Mouse (Mus musculus) heart, adult 2 months (tissue): ENCODE results near the gene Foxo1.

ENCODE experiments used
- CTCF ChIP-seq: fragments of 200-600 bp; IDR thresholded peaks from 2 replicates; pipeline ENCODE4 v1.8.1; 2022; ENCODE audit warnings: antibody characterized with exemption, mild to moderate bottlenecking, moderate library complexity
- EP300 ChIP-seq: fragments of 200-500 bp; IDR thresholded peaks from 2 replicates; pipeline ENCODE4 v1.6.1; 2011; ENCODE audit warnings: low read depth, low read length, control low read depth; ENCODE audit not compliant: insufficient read depth
- POLR2A ChIP-seq: fragments of 200-500 bp; IDR thresholded peaks from 2 replicates; pipeline ENCODE4 v1.6.1; 2011; ENCODE audit warnings: mild to moderate bottlenecking, low read depth, low read length, control low read depth; ENCODE audit not compliant: insufficient read depth

- TF ChIP-seq EP300: no peak
- TF ChIP-seq POLR2A: no peak
- TF ChIP-seq CTCF: no peak
These were observed 28.2 kb downstream of the Foxo1 start for GRCm38 (mm10) chr3:52296224-52296760.
